Mouse (Mus musculus): ENCODE results near the gene Ttll10.

The Ttll10 gene

Small RNA genes lying within 50 kb of the gene (microRNA-seq; reads per million reads assigned to microRNA genes)
- 3.1 to 4.8 reads per million in 2 experiments for gene Mir200a
- 14.1 to 14.3 reads per million in 2 experiments for gene Mir200b
- 12.5 to 16.5 reads per million in 2 experiments for gene Mir429
